Mouse (Mus musculus) cerebellum, postnatal 10 days (tissue): ENCODE measurements around the gene Ctsa.

ENCODE experiments used
- DNase-seq, 2 experiments: peaks; one replicate each; pipeline ENCODE4 v3.0.0; 2021; ENCODE audit warnings: mixed read lengths in 2 of 2

Gene Ctsa

DNA sequence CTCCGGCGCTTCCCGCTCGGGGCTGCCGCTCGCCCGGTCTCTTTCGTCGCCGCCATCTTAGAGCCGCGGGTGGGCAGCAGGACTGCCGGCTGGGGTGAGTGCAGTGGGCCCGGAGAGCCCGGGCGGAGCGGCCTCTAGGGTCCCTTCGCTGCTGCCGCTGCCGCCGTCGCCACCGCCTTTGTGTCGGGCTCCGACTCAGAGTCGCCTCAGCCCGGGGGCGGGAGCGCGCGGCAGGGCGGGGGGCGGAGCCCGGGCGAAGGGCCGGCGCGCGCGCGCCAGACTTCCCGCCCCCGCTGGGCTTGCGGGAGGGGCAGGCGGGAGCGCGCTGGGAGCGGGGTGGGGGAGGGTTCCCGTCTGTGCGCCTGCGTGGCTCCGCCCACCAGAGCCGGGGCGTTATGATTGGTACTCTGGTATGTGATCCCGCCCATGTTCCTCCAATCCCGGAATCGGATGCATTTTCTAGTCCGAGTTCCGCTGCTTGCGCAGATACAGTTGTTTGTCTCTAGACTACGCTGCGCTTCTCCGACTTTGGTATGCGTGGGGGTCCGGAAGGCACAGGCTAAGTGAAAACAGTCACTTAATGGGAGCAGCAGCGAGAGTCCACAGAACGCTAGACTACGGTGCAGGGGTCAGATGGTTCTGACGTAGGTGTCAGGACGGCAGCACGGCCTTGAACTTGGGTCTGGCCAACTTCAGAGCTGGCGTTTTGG is 47.0 kb downstream of the Ctsa start:
- peak; percentile 98 for DNase-seq

GRCm38 (mm10) chr2:164882619-164883018 is 49.9 kb downstream of the Ctsa start:
- DNase-seq, result no peak

DNA sequence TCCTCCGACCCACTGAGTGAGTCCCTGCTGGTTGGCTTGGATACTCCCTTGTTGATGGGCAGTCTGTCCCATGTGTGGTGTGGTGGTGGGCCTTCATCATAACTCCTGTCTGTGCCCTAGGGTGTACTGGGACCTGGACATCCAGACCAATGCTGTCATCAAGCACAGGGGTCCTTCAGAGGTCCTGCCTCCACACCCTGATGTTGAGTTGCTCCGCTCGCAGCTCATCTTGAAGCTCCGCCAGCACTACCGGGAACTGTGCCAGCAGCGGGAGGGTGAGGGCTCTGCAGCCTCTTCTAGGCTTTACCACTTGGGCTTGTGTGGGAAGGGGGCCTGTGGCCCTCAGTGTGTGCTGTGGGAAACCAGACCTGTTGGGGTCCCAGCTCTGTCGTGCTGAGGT is 53.1 kb downstream of the Ctsa start:
- peak; percentile 95 to 96 for DNase-seq

- DNase-seq, result no peak
Observed at GRCm38 (mm10) chr2:164886617-164887016, 53.9 kb downstream of the Ctsa start.

GRCm38 (mm10) chr2:164888996-164889395 is 56.3 kb downstream of the Ctsa start:
- DNase-seq, result no peak

DNA sequence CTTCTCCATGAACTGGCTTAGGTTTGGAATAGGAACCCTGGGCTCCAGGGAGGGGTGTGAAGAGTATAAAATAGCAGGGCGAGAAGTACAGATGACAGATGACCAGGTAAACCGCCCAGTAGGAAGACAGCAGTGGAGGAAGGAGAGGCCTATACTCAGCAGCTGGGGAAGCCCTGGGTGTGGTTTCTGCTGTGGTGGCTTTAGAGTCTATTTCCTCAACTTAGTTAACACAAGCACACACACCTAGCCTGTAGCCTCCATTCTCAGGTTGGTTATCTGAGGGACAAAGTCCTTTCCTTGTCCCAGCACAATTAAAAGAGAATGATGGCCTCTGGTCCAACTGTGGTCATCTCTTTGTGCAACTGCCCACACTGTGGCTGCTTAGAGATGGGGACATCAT is 57.3 kb downstream of the Ctsa start:
- DNase-seq, result no peak
